Mouse (Mus musculus) cerebellum, adult (tissue): ENCODE measurements around the gene Psmd13.
A peak's percentile ranks its signal among the peaks of the same experiment; 100 is the strongest.

Experiments used
- ATAC-seq: cut with Nextera tagmentation; 2 replicates; pipeline ENCODE4 v1.9.2; 2017; ENCODE audit warnings: mild to moderate bottlenecking, moderate library complexity, mixed read lengths; ENCODE audit not compliant: insufficient number of reproducible peaks, low FRiP score, low TSS enrichment

Psmd13 gene

GRCm38 (mm10) chr7:140881696-140882468, at the start of gene Psmd13, which contains the start of gene Sirt3:
Gene Psmd13, plus strand, starts transcription at chr7:140881968.
Gene Sirt3, minus strand, starts transcription at chr7:140882309.
- ATAC-seq: peak; percentile 96

- ATAC-seq: no peak
These were observed 48.4 kb upstream of the Psmd13 start for GRCm38 (mm10) chr7:140833341-140833740.

GRCm38 (mm10) chr7:140834968-140835757, 46.6 kb upstream of the Psmd13 start, which contains the start of gene Urah:
Gene Urah, plus strand, starts transcription at chr7:140835018.
- no peak for ATAC-seq

- ATAC-seq: no peak
These were observed 46.0 kb upstream of the Psmd13 start for GRCm38 (mm10) chr7:140835758-140836087.

GRCm38 (mm10) chr7:140836243-140837115, 45.3 kb upstream of the Psmd13 start:
- no peak for ATAC-seq

- ATAC-seq: no peak
These were observed 42.2 kb upstream of the Psmd13 start for GRCm38 (mm10) chr7:140839556-140839955.

- ATAC-seq: no peak
These were observed 40.7 kb upstream of the Psmd13 start for GRCm38 (mm10) chr7:140840750-140841735.

- ATAC-seq: no peak
These were observed 38.0 kb upstream of the Psmd13 start for GRCm38 (mm10) chr7:140843806-140844205.

GRCm38 (mm10) chr7:140844905-140845665, 36.7 kb upstream of the Psmd13 start, which contains the start of gene Scgb1c1:
Gene Scgb1c1, plus strand, starts transcription at chr7:140845547.
- peak; percentile 74; the same call in 1 of the 2 replicates for ATAC-seq

GRCm38 (mm10) chr7:140845683-140846082, 36.1 kb upstream of the Psmd13 start:
- no peak for ATAC-seq

GRCm38 (mm10) chr7:140846676-140847075, 35.1 kb upstream of the Psmd13 start:
- no peak for ATAC-seq

- ATAC-seq: no peak
These were observed 33.8 kb upstream of the Psmd13 start, which contains the start of gene Odf3 for GRCm38 (mm10) chr7:140847755-140848580. Gene Odf3, plus strand, starts transcription at chr7:140847805.

GRCm38 (mm10) chr7:140848591-140848990, 33.2 kb upstream of the Psmd13 start:
- no peak for ATAC-seq

- ATAC-seq: no peak
These were observed 29.9 kb upstream of the Psmd13 start for GRCm38 (mm10) chr7:140851916-140852315.

- no peak for ATAC-seq
These were observed 28.4 kb upstream of the Psmd13 start for GRCm38 (mm10) chr7:140853386-140853785.

GRCm38 (mm10) chr7:140854483-140854882, 27.3 kb upstream of the Psmd13 start:
- ATAC-seq: no peak

GRCm38 (mm10) chr7:140855181-140855580, 26.6 kb upstream of the Psmd13 start:
- no peak for ATAC-seq
